Mouse (Mus musculus) bone marrow macrophage, adult 2 months (primary cell): ENCODE measurements around the gene Flna.

Source experiments
- CTCF ChIP-seq: IDR thresholded peaks from 2 replicates; pipeline ENCODE4 v1.5.1; 2012; ENCODE audit warnings: low read depth, mild to moderate bottlenecking, low read length, moderate library complexity
- POLR2A ChIP-seq: IDR thresholded peaks from 2 replicates; pipeline ENCODE4 v1.6.1; 2012; ENCODE audit warnings: mild to moderate bottlenecking, low read depth, low read length, borderline replicate concordance

GRCm38 (mm10) chrX:74277916-74278315 lies 28.3 kb upstream of the Flna start:
- TF ChIP-seq CTCF (no peak), POLR2A (no peak)
